Mouse (Mus musculus): ENCODE measurements at regions not wholly inside any gene's neighbourhood (a gene's known extent, or its start where the extent isn't known, plus 50 kb on each side); places are given as distances from the start of the nearest gene placed in this dataset.
"Not testable (repeated sequence)": the region's sequence is repeated elsewhere in the genome, so short reads cannot be mapped to it uniquely, and the experiment has no call there.

DNA sequence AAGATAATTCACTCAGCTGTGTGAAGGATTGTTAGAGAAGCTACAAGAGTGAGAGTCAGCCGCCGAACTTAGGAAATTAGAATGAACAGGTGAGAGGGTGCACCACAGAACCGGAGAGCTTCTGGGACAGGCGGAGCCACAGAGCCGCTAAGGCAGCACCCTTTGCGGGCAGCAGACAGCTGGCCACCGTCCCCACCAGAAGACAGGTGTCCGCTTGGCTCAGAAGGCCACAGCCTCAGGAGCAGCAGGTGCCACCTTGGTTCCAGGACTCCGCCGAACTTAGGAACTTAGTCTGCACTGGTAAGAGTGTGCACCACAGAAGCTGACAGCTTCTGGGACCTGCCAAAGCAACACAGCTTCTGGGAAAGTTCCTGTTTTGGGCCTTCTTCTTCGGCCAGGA, 93.4 kb upstream of the Usp25 start:
- not testable (repeated sequence) for TF ChIP-seq POLR2A (IDR thresholded peaks at IDR 0.05; ENCODE audit: low read depth, low read length); CTCF (conservative IDR thresholded peaks at IDR 0.05; ENCODE audit: insufficient read depth, insufficient read length, low read depth, low read length)

Data from kidney, adult 2 months (tissue).